Mouse (Mus musculus): ENCODE measurements around the gene Ube4b. TPM values are rescaled to one million over a fixed set of nuclear protein-coding genes. Genes with fewer than 3 reads are reported as not detected.
"Not testable (repeated sequence)": the region's sequence is repeated elsewhere in the genome, so short reads cannot be mapped to it uniquely, and the experiment has no call there.

Gene Ube4b
- polyA plus RNA-seq, 1 experiment = 36.5 TPM

DNA sequence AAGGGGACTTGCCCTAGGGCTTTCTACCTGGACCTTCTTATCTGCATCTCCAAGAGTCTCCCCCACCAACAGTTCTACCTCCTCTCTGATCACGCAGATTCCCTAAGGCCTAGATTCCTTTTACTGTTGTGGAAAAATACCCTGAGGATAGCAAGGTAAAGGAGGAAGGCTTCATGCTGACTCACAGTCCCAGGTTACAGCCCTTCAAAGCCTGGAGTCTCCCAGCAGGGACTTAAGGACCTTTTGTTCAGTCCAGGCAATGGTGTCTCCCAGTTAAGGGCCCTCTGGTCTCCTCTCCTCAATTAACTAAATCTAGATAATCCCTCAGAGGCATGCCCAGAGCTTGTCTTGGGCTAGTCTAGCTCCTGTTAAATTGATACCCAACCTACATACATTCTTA is 19.8 kb upstream of the Ube4b start:
- H3K27ac ChIP-seq (ENCODE audit: control insufficient read depth, insufficient read depth, low read depth, low read length) = no peak overlapping the region
- TF ChIP-seq POLR2A (IDR thresholded peaks at IDR 0.05; ENCODE audit: control insufficient read depth, low read depth, low read length) = no peak
- TF ChIP-seq CTCF (IDR thresholded peaks at IDR 0.05; ENCODE audit: control insufficient read depth, insufficient read depth, insufficient replicate concordance, low read depth, low read length) = no peak
- no peak overlapping the region for H3K4me3 ChIP-seq (ENCODE audit: control insufficient read depth, low read depth, low read length)
- H3K4me1 ChIP-seq (ENCODE audit: control insufficient read depth, insufficient read depth, low read length) = no peaks in the 10 kb centered on the region; the same call in none of the 2 replicates
- no peaks in the 10 kb centered on the region for H3K27me3 ChIP-seq (ENCODE audit: control insufficient read depth, insufficient read depth, low read length)
- H3K36me3 ChIP-seq (ENCODE audit: control insufficient read depth, insufficient read depth, low read length) = no peaks in the 10 kb centered on the region

DNA sequence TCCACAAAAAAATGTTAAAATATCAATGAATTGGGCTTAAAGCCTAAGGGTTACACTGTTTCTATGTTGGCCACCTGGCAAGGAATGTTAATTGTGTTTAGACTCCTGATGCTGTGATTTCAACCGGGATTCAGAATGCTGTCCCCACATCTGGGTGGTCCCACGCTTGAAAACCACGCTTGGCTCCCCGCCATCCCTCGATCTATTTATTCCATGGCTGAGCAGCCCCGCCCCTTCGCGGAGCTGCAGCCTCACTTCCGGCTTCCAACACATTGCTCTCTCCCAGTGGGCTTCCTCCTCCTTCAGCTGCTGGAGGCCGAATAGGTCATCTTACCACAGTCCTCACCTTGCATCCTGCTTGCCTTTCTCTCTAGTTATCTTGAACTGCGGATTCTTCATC is 19.3 kb upstream of the Ube4b start:
- Histone ChIP-seq H3K27me3 (ENCODE audit: control insufficient read depth, insufficient read depth, low read length) (no peaks in the 10 kb centered on the region), H3K4me1 (ENCODE audit: control insufficient read depth, insufficient read depth, low read length) (no peaks in the 10 kb centered on the region; the same call in none of the 2 replicates), H3K27ac (ENCODE audit: control insufficient read depth, insufficient read depth, low read depth, low read length) (no peak overlapping the region), H3K36me3 (ENCODE audit: control insufficient read depth, insufficient read depth, low read length) (no peaks in the 10 kb centered on the region), H3K4me3 (ENCODE audit: control insufficient read depth, low read depth, low read length) (no peak overlapping the region)
- TF ChIP-seq POLR2A (IDR thresholded peaks at IDR 0.05; ENCODE audit: control insufficient read depth, low read depth, low read length) (no peak), CTCF (IDR thresholded peaks at IDR 0.05; ENCODE audit: control insufficient read depth, insufficient read depth, insufficient replicate concordance, low read depth, low read length) (no peak)

DNA sequence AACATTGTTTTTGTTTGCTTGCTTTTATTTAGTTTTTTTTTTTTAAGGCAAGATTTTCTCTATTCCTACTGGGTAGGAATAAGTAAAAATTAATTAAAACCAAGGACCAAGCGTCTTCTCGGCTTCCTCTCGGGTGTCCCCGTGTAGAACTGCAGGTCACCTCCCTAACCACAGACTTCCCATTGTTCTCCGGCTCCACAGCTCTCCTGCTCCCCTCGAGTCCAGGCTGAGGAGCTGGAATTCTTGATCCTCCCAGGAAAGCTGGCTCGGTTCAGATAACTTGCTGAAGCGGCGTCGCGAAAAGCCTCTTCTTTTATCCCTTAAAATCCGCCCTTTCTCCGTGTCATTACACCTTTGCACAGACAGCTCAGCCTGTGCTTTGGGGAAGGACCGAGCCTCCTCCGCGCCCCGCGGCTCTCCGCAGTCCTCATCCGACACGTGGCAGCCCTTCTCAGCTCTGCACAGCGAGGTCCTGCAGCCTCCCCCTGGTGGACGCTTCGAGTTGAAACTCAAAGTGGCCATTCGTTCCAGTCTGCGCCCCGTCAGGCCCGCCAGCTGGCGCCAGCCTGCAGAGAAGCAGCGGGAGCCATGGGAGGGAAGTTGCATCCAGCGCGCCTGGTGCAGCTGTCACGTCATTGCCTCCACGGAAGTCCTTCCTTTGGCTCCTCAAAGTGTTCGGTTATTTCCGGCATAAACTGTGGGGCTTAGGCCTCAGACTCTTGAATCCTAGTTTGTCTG is 18.6 kb upstream of the Ube4b start:
- peak overlapping the region; percentile 35; the same call in 1 of the 2 replicates for H3K27ac ChIP-seq (ENCODE audit: control insufficient read depth, insufficient read depth, low read depth, low read length)
- H3K36me3 ChIP-seq (ENCODE audit: control insufficient read depth, insufficient read depth, low read length) = no peaks in the 10 kb centered on the region
- TF ChIP-seq POLR2A (IDR thresholded peaks at IDR 0.05; ENCODE audit: control insufficient read depth, low read depth, low read length) = no peak
- peak; percentile 74; the same call in 1 of the 2 replicates for TF ChIP-seq CTCF (IDR thresholded peaks at IDR 0.05; ENCODE audit: control insufficient read depth, insufficient read depth, insufficient replicate concordance, low read depth, low read length)
- H3K4me3 ChIP-seq (ENCODE audit: control insufficient read depth, low read depth, low read length) = peak overlapping the region; percentile 56
- H3K4me1 ChIP-seq (ENCODE audit: control insufficient read depth, insufficient read depth, low read length) = no peaks in the 10 kb centered on the region; the same call in none of the 2 replicates
- no peaks in the 10 kb centered on the region for H3K27me3 ChIP-seq (ENCODE audit: control insufficient read depth, insufficient read depth, low read length)

DNA sequence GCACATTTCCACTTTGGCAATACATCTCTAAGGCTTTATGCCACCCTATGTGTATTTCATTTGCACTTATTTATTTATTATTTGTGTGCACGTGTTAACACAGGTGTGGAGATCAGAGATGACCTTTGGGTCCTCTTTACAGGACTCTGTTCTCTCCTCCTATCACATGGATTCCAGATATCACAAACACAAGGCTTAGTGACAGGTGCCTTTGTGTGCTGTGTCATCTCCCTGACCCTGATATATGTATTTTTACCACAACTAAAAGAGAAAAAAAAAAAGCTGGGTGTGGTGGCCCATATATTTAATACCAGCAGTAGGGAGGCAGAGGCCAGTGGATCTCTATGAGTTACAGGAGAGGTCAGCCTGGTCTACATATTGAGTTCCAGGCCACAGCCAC is 17.9 kb upstream of the Ube4b start:
- Histone ChIP-seq H3K4me3 (ENCODE audit: control insufficient read depth, low read depth, low read length) (no peak overlapping the region), H3K27ac (ENCODE audit: control insufficient read depth, insufficient read depth, low read depth, low read length) (no peak overlapping the region), H3K27me3 (ENCODE audit: control insufficient read depth, insufficient read depth, low read length) (no peaks in the 10 kb centered on the region), H3K4me1 (ENCODE audit: control insufficient read depth, insufficient read depth, low read length) (no peaks in the 10 kb centered on the region; the same call in none of the 2 replicates), H3K36me3 (ENCODE audit: control insufficient read depth, insufficient read depth, low read length) (no peaks in the 10 kb centered on the region)
- TF ChIP-seq POLR2A (IDR thresholded peaks at IDR 0.05; ENCODE audit: control insufficient read depth, low read depth, low read length) = no peak
- no peak for TF ChIP-seq CTCF (IDR thresholded peaks at IDR 0.05; ENCODE audit: control insufficient read depth, insufficient read depth, insufficient replicate concordance, low read depth, low read length)

- Histone ChIP-seq H3K4me3 (ENCODE audit: control insufficient read depth, low read depth, low read length) (no peak overlapping the region), H3K27me3 (ENCODE audit: control insufficient read depth, insufficient read depth, low read length) (no peaks in the 10 kb centered on the region), H3K36me3 (ENCODE audit: control insufficient read depth, insufficient read depth, low read length) (no peaks in the 10 kb centered on the region), H3K4me1 (ENCODE audit: control insufficient read depth, insufficient read depth, low read length) (no peaks in the 10 kb centered on the region; the same call in none of the 2 replicates), H3K27ac (ENCODE audit: control insufficient read depth, insufficient read depth, low read depth, low read length) (no peak overlapping the region)
- TF ChIP-seq POLR2A (IDR thresholded peaks at IDR 0.05; ENCODE audit: control insufficient read depth, low read depth, low read length) (no peak), CTCF (IDR thresholded peaks at IDR 0.05; ENCODE audit: control insufficient read depth, insufficient read depth, insufficient replicate concordance, low read depth, low read length) (no peak)
These were observed 15.9 kb upstream of the Ube4b start for GRCm38 (mm10) chr4:149442436-149442835.

DNA sequence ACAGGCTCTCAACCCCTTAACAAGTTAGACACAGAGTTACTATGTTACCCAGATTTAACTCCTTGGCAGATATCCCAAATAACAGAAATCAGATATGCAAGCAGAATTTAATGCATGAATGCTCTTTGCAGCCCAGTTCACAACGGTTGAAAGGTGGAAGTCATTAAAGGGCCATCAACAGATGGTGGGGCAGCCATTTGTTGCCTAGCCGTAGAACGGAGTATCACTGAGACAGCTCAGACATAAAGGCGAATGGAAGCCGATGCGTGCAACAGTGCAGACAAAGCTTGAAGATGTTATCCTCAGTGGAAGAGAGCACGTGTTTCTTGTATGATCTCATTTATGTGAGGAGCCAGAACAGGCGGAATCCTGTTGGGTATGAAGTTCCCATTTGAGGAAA is 14.0 kb upstream of the Ube4b start:
- TF ChIP-seq POLR2A (IDR thresholded peaks at IDR 0.05; ENCODE audit: control insufficient read depth, low read depth, low read length) (no peak), CTCF (IDR thresholded peaks at IDR 0.05; ENCODE audit: control insufficient read depth, insufficient read depth, insufficient replicate concordance, low read depth, low read length) (no peak)
- no peaks in the 10 kb centered on the region for H3K36me3 ChIP-seq (ENCODE audit: control insufficient read depth, insufficient read depth, low read length)

GRCm38 (mm10) chr4:149431887-149432286 is 5.3 kb upstream of the Ube4b start:
- H3K36me3 ChIP-seq (ENCODE audit: control insufficient read depth, insufficient read depth, low read length); H3K27me3 ChIP-seq (ENCODE audit: control insufficient read depth, insufficient read depth, low read length); H3K4me1 ChIP-seq (ENCODE audit: control insufficient read depth, insufficient read depth, low read length); H3K27ac ChIP-seq (ENCODE audit: control insufficient read depth, insufficient read depth, low read depth, low read length); H3K4me3 ChIP-seq (ENCODE audit: control insufficient read depth, low read depth, low read length): not testable (repeated sequence)

More for the DNA sequence above, 14.0 kb upstream of the Ube4b start:
- Histone ChIP-seq H3K4me1 (ENCODE audit: control insufficient read depth, insufficient read depth, low read length) (no peaks in the 10 kb centered on the region; the same call in 1 of the 2 replicates), H3K27ac (ENCODE audit: control insufficient read depth, insufficient read depth, low read depth, low read length) (no peak overlapping the region), H3K4me3 (ENCODE audit: control insufficient read depth, low read depth, low read length) (no peak overlapping the region), H3K27me3 (ENCODE audit: control insufficient read depth, insufficient read depth, low read length) (no peaks in the 10 kb centered on the region)
